Mouse (Mus musculus): ENCODE measurements around the gene Sema6b. TPM values are rescaled to one million over a fixed set of nuclear protein-coding genes. Genes with fewer than 3 reads are reported as not detected.

Sema6b gene
- total and polyA plus RNA-seq, 3 experiments = 0.71 to 2.2 (median 1.3) TPM

DNA sequence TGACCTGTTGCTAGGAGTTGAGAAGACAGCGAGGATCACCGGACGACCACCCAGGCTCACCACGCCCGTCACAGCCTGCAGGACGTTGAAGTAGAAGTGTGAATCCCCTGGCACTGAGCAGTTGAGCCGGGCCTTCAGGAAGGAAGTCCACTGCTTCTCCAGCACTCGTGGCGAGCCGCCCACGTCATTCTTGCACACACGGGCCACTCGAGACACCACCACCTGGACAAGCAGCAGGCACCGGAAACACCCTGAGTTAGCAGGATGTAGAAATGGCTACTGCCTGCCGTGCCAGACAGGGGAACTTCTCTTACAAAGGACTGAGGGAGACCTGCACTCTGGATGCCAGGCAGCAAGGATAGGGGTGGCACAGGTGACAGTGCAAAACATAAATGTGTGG, 11.9 kb downstream of the Sema6b start:
- dilution Hi-C loops (cut with MboI; ENCODE audit: extremely low pct_ligation_motif_present, extremely low pct_unique_long_range_greater_than_20kb, low sequenced_read_pairs) (no loop called here), in situ Hi-C loops (cut with MboI; ENCODE audit: low pct_ligation_motif_present, low pct_unique_long_range_greater_than_20kb, low sequenced_read_pairs) (loop anchor here (5.0 kb wide), 1 partner anchor 34 kb away; the partner anchor contains the start of gene Tnfaip8l1)
- Histone ChIP-seq H3K9me3 (replicated peaks; ENCODE audit: low read length) (peaks cover 11% of the 10 kb centered on the region), H3K4me1 (ENCODE audit: control insufficient read depth in 1 of 2, insufficient read depth in 2 of 2) (peaks cover 3 to 9% of the 10 kb centered on the region in 2 experiments; a peak in 3 of 4 replicates), H3K27me3 (replicated peaks) (no peaks in the 10 kb centered on the region), H3K79me2 (replicated peaks; ENCODE audit: control insufficient read depth, extremely low read depth, insufficient read depth, poor library complexity, severe bottlenecking) (no peaks in the 10 kb centered on the region), H3K9ac (ENCODE audit: insufficient read depth, low read depth) (no peak overlapping the region), H3K4me2 (ENCODE audit: insufficient read depth, low read depth, poor library complexity, severe bottlenecking) (no peak overlapping the region), H3K36me3 (replicated peaks in 1 of 2; ENCODE audit: control insufficient read depth in 1 of 2, insufficient read depth in 1 of 2, low read length in 1 of 2) (peaks cover 0 to 43% of the 10 kb centered on the region in 2 experiments), H3K4me3 (replicated peaks in 1 of 3; ENCODE audit: low read depth in 2 of 3, low read length in 2 of 3, poor library complexity in 1 of 3) (no peak overlapping the region), H3K27ac (ENCODE audit: insufficient read depth, low read depth) (no peak overlapping the region)
- DNase-seq (ENCODE audit: extremely low read depth) = no peak
- TF ChIP-seq E2F4 (IDR thresholded peaks at IDR 0.05; ENCODE audit: insufficient replicate concordance, low read depth, low read length) (no peak), HCFC1 (IDR thresholded peaks at IDR 0.05; ENCODE audit: low read depth, low read length) (no peak), USF2 (conservative IDR thresholded peaks at IDR 0.05; ENCODE audit: low read depth, low read length) (no peak), CHD2 (IDR thresholded peaks at IDR 0.05; ENCODE audit: low read length) (no peak), CHD1 (IDR thresholded peaks at IDR 0.05; ENCODE audit: low read depth, low read length) (no peak), NRF1 (IDR thresholded peaks at IDR 0.05; ENCODE audit: low read depth, low read length) (no peak), PAX5 (IDR thresholded peaks at IDR 0.05; ENCODE audit: low read length) (no peak), EP300 (IDR thresholded peaks at IDR 0.05; ENCODE audit: low read length) (no peak), CTCF (conservative IDR thresholded peaks at IDR 0.05 in 1 of 2, IDR thresholded peaks at IDR 0.05 in 1 of 2; ENCODE audit: low read depth in 2 of 2, low read length in 2 of 2) (no peak), MEF2A (IDR thresholded peaks at IDR 0.05; ENCODE audit: borderline replicate concordance, low read depth, low read length) (no peak), POLR2A (IDR thresholded peaks at IDR 0.05; ENCODE audit: low read depth, low read length) (no peak), IRF4 (IDR thresholded peaks at IDR 0.05; ENCODE audit: low read depth, low read length) (no peak), SIN3A (IDR thresholded peaks at IDR 0.05; ENCODE audit: low read length) (no peak), BHLHE40 (IDR thresholded peaks at IDR 0.05; ENCODE audit: low read depth, low read length) (no peak), GABPA (IDR thresholded peaks at IDR 0.05; ENCODE audit: insufficient replicate concordance, low read depth, low read length) (no peak), MXI1 (IDR thresholded peaks at IDR 0.05; ENCODE audit: low read depth, low read length) (no peak), NELFE (IDR thresholded peaks at IDR 0.05; ENCODE audit: low read depth, low read length) (no peak), ELF1 (IDR thresholded peaks at IDR 0.05; ENCODE audit: low read depth, low read length) (no peak)

DNA sequence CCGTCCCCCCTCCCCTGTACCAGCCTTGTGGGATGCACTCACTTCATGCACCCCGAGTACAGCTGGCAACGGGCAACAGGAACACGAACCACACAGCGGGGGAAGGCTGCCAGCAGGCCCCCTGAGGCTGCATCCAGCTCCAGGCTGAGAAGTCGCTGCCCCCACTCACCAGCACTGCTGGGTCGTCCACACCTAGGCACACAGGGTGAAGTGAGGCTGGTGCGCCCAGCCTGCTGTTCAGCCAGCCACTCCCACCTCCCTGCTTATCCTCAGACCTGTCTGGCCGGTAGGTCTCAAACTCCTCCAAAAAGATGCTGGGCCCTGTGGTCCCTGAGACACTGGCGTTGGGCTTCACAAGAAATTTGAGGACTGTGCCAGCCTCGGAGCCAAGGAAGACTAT, 14.0 kb downstream of the Sema6b start:
- Histone ChIP-seq H3K36me3 (replicated peaks in 1 of 2; ENCODE audit: control insufficient read depth in 1 of 2, insufficient read depth in 1 of 2, low read length in 1 of 2) (peaks cover 0 to 41% of the 10 kb centered on the region in 2 experiments), H3K27ac (ENCODE audit: insufficient read depth, low read depth) (no peak overlapping the region), H3K79me2 (replicated peaks; ENCODE audit: control insufficient read depth, extremely low read depth, insufficient read depth, poor library complexity, severe bottlenecking) (no peaks in the 10 kb centered on the region), H3K27me3 (replicated peaks) (peaks cover 7% of the 10 kb centered on the region), H3K9ac (ENCODE audit: insufficient read depth, low read depth) (no peak overlapping the region), H3K4me2 (ENCODE audit: insufficient read depth, low read depth, poor library complexity, severe bottlenecking) (no peak overlapping the region), H3K9me3 (replicated peaks; ENCODE audit: low read length) (peaks cover 22% of the 10 kb centered on the region), H3K4me1 (ENCODE audit: control insufficient read depth in 1 of 2, insufficient read depth in 2 of 2) (no peaks in the 10 kb centered on the region), H3K4me3 (replicated peaks in 1 of 3; ENCODE audit: low read depth in 2 of 3, low read length in 2 of 3, poor library complexity in 1 of 3) (no peak overlapping the region)
- dilution Hi-C loops (cut with MboI; ENCODE audit: extremely low pct_ligation_motif_present, extremely low pct_unique_long_range_greater_than_20kb, low sequenced_read_pairs) (no loop called here), in situ Hi-C loops (cut with MboI; ENCODE audit: low pct_ligation_motif_present, low pct_unique_long_range_greater_than_20kb, low sequenced_read_pairs) (loop anchor here (5.0 kb wide), 1 partner anchor 36 kb away; the partner anchor contains the start of gene Tnfaip8l1)
- TF ChIP-seq MXI1 (IDR thresholded peaks at IDR 0.05; ENCODE audit: low read depth, low read length) (no peak), RAD21 (IDR thresholded peaks at IDR 0.05; ENCODE audit: low read depth, low read length) (no peak), SMC3 (IDR thresholded peaks at IDR 0.05; ENCODE audit: low read depth, low read length) (no peak), MAFK (IDR thresholded peaks at IDR 0.05; ENCODE audit: insufficient replicate concordance, low read length) (no peak)
- no peak for DNase-seq (ENCODE audit: extremely low read depth)
